Mouse (Mus musculus) Muller cell, postnatal 12 days (primary cell): ENCODE results near the gene Ace3.
A peak's percentile ranks its signal among the peaks of the same experiment; 100 is the strongest.
"Not testable (repeated sequence)": the region's sequence is repeated elsewhere in the genome, so short reads cannot be mapped to it uniquely, and the experiment has no call there.

Experiments
- DNase-seq: peaks from one replicate; pipeline ENCODE4 v3.0.0-alpha.2; 2015; ENCODE audit errors: inconsistent ontology term

Gene Ace3

GRCm38 (mm10) chr11:105978634-105979033 lies 15.8 kb upstream of the Ace3 start:
- no peak for DNase-seq

GRCm38 (mm10) chr11:105984452-105984851 lies 10.0 kb upstream of the Ace3 start:
- no peak for DNase-seq

GRCm38 (mm10) chr11:105987446-105987845 lies 7.0 kb upstream of the Ace3 start:
- DNase-seq = no peak

- no peak for DNase-seq
Observed at GRCm38 (mm10) chr11:105989446-105989845, 5.0 kb upstream of the Ace3 start.

GRCm38 (mm10) chr11:105990231-105990630 lies 4.2 kb upstream of the Ace3 start:
- DNase-seq = no peak

- DNase-seq = no peak
Observed at GRCm38 (mm10) chr11:106000062-106000461, 5.6 kb downstream of the Ace3 start.

GRCm38 (mm10) chr11:106001718-106002117 lies 7.2 kb downstream of the Ace3 start:
- peak; percentile 25 for DNase-seq

- DNase-seq = no peak
Observed at GRCm38 (mm10) chr11:106004576-106004975, 10.1 kb downstream of the Ace3 start.

GRCm38 (mm10) chr11:106005970-106006369 lies 11.5 kb downstream of the Ace3 start:
- no peak for DNase-seq

GRCm38 (mm10) chr11:106007821-106008220 lies 13.3 kb downstream of the Ace3 start, which contains the start of gene Kcnh6:
TSS of gene Kcnh6 (plus strand) at chr11:106008124.
- peak; percentile 82 for DNase-seq

- DNase-seq = no peak
Observed at GRCm38 (mm10) chr11:106012711-106013110, 18.2 kb downstream of the Ace3 start.

- DNase-seq = peak; percentile 36
Observed at GRCm38 (mm10) chr11:106013556-106014225, 19.2 kb downstream of the Ace3 start.

GRCm38 (mm10) chr11:106016440-106016839 lies 22.0 kb downstream of the Ace3 start:
- no peak for DNase-seq

GRCm38 (mm10) chr11:106020051-106020763 lies 25.7 kb downstream of the Ace3 start:
- DNase-seq = no peak

GRCm38 (mm10) chr11:106025774-106026173 lies 31.3 kb downstream of the Ace3 start:
- no peak for DNase-seq

- peak; percentile 44 for DNase-seq
Observed at GRCm38 (mm10) chr11:106026465-106027151, 32.1 kb downstream of the Ace3 start.

GRCm38 (mm10) chr11:106027607-106028006 lies 33.1 kb downstream of the Ace3 start:
- no peak for DNase-seq

- DNase-seq = not testable (repeated sequence)
Observed at GRCm38 (mm10) chr11:106032074-106032473, 37.6 kb downstream of the Ace3 start.

- DNase-seq = peak; percentile 26
Observed at GRCm38 (mm10) chr11:106033491-106033919, 39.0 kb downstream of the Ace3 start.

GRCm38 (mm10) chr11:106034986-106035385 lies 40.5 kb downstream of the Ace3 start:
- DNase-seq = no peak

- DNase-seq = peak; percentile 98
Observed at GRCm38 (mm10) chr11:106036548-106037417, 42.3 kb downstream of the Ace3 start, which contains the start of gene Dcaf7. TSS of gene Dcaf7 (plus strand) at chr11:106036872.

GRCm38 (mm10) chr11:106037418-106037751 lies 42.9 kb downstream of the Ace3 start:
- peak; percentile 79 for DNase-seq
